Mouse (Mus musculus) frontal cortex, postnatal 10 days (tissue): ENCODE data around the gene Uchl4.

Experiments used
- DNase-seq, 2 experiments: peaks; one replicate each; pipeline ENCODE4 v3.0.0; 2022; ENCODE audit warnings: low spot score in 2 of 2, mixed read lengths in 1 of 2

Uchl4 gene

DNA sequence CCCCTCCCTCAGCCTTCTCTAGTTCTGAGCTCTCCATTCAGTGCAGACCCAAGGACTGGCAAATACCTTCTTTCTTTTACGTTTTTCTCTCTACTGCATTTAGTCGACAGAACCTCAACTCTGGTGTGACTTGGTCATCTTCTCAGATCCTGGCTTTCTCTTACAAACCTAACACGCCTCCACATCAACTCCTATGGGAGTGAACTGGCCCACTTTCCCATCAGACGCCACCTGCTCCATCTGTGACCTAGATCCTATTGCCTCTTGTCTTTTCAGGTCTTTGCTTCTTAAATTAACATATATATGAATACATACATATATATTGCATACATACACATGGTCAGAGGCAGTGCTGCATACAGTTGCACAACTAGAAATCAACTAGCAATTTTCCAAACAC lies 38.8 kb downstream of the Uchl4 start:
- DNase-seq, result no peak

DNA sequence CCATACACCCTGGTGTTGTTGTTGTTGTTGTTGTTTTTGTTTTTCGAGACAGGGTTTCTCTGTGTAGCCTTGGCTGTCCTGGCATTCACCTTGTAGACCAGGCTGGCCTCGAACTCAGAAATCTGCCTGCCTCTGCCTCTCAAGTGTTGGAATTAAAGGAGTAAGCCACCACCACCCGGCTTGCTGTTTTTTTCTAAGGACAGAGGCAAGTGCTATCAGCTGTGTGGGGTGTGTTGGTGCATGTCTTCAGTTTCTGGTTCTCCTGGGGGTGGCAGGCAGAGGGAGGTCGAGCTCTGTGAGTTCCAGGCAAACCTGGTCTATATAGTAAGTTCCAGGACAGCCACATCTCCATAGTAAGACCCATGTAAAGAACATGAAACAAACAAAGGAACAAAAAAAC lies 39.3 kb downstream of the Uchl4 start:
- no peak for DNase-seq

DNA sequence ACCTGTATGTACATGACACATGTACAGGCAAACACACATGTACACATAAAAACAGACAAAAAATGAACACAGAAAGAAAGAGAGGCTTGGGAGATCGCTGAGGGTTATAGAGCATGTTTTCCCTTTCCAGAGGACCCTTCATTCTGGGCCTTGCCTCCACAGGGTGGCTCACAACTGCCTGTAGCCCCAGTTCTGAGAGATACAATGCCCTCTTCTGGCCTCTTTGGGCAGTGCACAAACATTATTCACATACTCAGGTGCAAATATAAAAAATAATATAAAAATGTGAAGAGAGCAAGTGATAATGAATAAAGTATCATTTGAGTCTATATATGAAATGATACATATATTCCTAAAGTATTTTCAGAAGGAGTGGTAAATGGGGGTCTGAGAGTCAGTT lies 39.9 kb downstream of the Uchl4 start:
- no peak for DNase-seq

DNA sequence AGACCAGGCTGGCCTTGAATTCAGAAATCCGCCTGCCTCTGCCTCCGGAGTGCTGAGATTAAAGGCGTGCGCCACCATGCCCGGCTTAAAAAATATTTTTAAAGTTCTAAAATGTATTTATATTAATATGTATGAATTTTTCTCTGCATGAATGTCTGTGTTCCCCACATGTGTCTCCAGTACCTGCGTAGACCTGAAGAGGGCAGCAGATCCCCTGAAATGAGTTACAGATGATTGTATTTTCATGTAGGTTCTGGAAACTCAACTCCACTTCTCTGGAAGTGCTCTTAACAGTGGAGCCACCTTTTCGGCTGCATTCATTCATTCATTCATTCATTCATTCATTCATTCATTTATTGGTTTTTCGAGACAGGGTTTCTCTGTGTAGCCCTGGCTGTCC lies 42.7 kb downstream of the Uchl4 start:
- DNase-seq, result peak; percentile 34 to 63

DNA sequence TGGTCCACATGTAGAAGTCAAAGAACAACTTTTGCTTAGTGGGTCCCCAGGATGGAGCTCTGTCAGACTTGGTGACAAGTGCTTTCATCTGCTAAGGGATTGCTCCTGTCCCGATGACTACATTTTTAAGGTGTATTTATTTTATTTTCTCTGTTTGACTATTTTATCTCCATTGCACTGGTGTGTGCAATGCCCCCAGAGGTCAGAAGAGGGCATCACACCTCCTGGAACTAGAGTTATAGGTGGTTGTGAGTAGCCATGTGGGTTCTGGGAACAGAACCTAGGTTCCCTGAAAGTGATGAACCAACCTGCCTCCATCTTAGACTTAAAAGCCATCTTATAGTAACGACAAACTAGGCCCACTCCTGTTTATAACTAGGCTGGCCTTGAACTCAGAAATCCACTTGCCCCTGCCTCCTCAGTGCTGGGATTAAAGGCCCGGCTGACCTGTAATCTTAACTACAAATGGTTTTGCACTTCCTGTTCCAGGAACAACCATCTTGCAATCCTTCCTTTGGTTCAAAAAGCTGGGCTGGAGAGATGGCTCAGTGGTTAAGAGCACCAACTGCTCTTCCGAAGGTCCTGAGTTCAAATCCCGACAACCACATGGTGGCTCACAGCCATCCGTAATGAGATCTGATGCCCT lies 43.8 kb downstream of the Uchl4 start:
- DNase-seq, result no peak

DNA sequence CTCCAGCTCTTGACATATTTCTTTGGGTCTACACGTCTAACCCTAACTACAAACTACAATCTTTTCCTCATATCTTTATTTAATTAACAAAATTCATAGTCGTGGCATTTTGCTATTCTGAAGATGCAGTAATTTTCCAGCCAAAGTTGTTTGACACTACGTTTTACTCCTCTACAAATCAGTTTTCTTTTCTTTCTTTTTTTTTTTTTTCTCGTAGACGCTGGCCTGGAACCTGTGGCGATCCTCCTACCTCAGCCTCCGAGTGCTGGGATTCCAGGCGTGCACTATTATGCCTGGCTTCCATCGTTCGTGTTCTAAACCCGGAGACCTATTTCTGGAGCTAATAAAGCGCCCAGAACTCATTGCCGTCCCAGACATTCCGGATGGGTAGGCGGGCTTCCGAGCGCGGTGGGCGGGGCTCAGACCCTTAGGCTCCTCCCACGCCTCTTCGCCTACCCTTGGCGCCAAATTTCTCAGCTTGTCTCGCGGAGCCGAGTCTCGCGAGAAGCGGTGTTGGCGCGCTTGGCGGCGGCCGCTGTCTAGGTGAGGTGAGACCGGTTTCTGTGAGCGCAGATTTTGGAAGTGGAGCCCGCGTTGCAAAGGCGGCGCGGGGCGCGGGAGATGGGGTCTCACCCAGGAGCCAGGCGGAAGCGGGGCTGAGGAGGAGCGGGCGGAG lies 46.2 kb downstream of the Uchl4 start, which contains the start of gene Tipin:
TSS of gene Tipin (plus strand) at position 477 of the 676 bp plus-strand sequence.
- peak; percentile 81 to 91 for DNase-seq

DNA sequence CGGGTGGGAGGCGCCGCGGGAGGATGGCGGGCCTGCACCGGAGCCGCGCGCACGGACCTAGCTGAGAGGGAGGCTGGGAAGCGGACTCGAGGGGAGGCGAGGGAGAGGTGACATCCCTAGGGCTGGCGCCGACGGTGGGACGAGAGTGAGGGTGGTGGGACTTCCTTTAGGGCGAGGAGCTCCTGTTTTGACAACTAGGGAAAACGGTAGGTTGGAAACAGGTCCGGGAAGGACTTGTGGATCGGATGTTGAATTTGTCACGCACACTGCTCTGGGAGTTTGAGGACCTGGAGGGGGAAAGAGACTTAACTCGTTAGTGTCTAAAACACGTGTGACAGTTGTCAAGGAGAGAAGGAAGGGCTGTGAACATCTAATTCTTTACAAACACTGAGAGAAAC lies 46.8 kb downstream of the Uchl4 start:
- no peak for DNase-seq

DNA sequence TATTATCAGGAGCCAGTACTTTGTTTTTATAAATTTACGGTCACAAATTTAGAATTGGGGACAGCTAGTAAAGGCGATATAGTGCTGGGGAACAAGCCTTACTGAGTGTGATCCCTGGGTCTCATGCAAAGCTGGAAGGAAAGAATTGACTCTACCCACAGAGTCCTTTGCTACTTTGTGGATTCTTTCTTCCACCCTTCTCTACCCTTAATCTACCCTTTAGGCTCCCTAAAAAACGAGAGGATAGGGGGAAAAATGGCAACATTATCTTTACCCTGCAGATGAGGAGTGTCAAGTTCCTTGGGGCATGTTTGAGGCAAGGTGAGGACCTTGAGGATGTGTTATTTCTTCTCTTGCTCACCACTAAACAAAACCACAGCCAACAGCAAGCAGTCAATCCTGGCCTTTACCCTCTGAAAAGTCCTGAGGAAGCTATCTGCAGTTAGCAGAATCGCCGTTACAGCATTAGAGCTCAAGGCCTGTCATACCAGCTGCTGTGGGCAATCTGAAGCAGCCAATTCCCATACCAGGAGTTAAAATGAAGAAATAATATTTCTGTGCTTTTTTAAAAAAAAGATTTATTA lies 47.5 kb downstream of the Uchl4 start:
- no peak for DNase-seq
